Mouse (Mus musculus) bone marrow, adult 2 months (tissue): ENCODE measurements at regions not wholly inside any gene's neighbourhood (a gene's known extent, or its start where the extent isn't known, plus 50 kb on each side); places are given as distances from the start of the nearest gene placed in this dataset.

ENCODE experiments used
- CTCF ChIP-seq: fragments of 200-500 bp; IDR thresholded peaks from 2 replicates; pipeline ENCODE4 v1.5.1; 2011; ENCODE audit warnings: low read length, control low read depth; ENCODE audit not compliant: control insufficient read depth, insufficient read depth
- POLR2A ChIP-seq: fragments of 200-500 bp; IDR thresholded peaks from 2 replicates; pipeline ENCODE4 v1.6.1; 2011; ENCODE audit warnings: low read depth, mild to moderate bottlenecking, control low read depth, low read length, borderline replicate concordance; ENCODE audit not compliant: control insufficient read depth

GRCm38 (mm10) chr11:111880146-111880545 is 814.2 kb downstream of the Kcnj2 start:
- no peak for TF ChIP-seq CTCF
- TF ChIP-seq POLR2A: no peak
